Mouse (Mus musculus) embryonic fibroblast, embryonic 13.5 days (primary cell): ENCODE measurements around the gene Uhmk1. TPM values are rescaled to one million over a fixed set of nuclear protein-coding genes. Genes with fewer than 3 reads are reported as not detected.

Experiments used
- H3K27ac ChIP-seq: 2 replicates; pipeline ENCODE4 v1.5.1; 2012; ENCODE audit warnings: low read length, control low read depth, inconsistent platforms; ENCODE audit not compliant: insufficient read depth
- H3K4me1 ChIP-seq: 2 replicates; pipeline ENCODE4 v1.6.1; 2011; ENCODE audit warnings: low read length; ENCODE audit not compliant: control insufficient read depth, insufficient read depth
- H3K4me3 ChIP-seq: 2 replicates; pipeline ENCODE4 v1.5.1; 2011; ENCODE audit warnings: mild to moderate bottlenecking, control low read depth, low read length; ENCODE audit not compliant: insufficient read depth
- CTCF ChIP-seq: IDR thresholded peaks from 2 replicates; pipeline ENCODE4 v1.5.1; 2011; ENCODE audit warnings: mild to moderate bottlenecking, control low read depth, low read length, moderate library complexity, borderline replicate concordance; ENCODE audit not compliant: insufficient read depth
- POLR2A ChIP-seq: IDR thresholded peaks from 2 replicates; pipeline ENCODE4 v1.6.1; 2011; ENCODE audit warnings: low read depth, mild to moderate bottlenecking, control low read depth, low read length, moderate library complexity
- polyA plus RNA-seq: library from polyadenylated mRNA; stranded (reverse); fragments of >200 nt; gene quantifications from 2 replicates; pipeline ENCODE4 v1.2.4, GENCODE M21; 2011; ENCODE audit warnings: low read depth; ENCODE audit not compliant: missing spikeins, insufficient read length

Gene Uhmk1
- polyA plus RNA-seq, 1 experiment: 42.9 TPM

DNA sequence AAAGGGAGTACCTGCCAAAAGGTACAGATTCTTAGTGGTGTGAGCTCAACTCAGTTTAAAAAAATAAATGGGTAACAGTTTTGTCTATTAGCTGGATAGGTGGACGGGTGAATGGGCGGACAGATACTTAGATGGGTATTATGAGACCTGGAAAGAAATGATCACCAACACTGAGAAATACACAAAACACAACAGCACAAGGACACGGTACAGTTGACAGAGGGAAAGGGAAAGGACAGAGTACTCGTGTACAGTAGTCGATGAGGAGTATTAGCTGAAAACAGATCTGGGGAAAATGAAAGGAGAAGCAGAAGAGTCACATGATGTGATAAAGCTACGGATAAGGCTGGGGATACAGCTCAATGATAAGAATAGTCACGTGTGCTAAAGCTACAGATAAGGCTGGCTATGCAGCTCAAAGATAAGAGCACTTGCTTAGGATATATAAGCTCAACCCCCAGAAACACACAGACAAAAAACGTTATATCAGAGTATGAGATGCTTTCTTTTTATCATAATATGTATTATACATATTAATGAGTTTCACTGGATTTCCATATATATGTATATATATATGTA is 38.4 kb downstream of the Uhmk1 start:
- Histone ChIP-seq H3K4me1 (peaks cover 3% of the 10 kb centered on the region), H3K4me3 (no peak overlapping the region), H3K27ac (no peak overlapping the region)
- TF ChIP-seq CTCF (no peak), POLR2A (no peak)

DNA sequence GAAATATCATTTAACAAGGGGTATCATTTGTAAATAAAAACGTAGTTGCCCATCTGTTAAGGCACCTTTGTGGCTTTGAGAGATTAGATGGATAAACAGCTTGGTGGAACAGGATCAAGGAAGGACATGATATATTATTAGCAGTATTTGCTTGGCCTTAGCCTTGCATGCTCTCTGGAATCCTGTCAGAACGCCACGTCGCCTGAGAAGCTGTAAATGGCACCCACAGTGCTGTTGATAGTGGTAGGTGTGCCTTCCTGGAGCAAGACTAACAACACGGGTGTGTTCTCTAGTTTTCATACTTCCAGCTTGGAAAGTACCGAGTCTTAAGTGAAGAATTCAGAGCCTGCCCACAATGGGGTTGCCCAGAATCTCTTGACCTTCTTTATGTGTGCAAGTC is 39.3 kb downstream of the Uhmk1 start:
- H3K27ac ChIP-seq: no peak overlapping the region
- TF ChIP-seq CTCF (no peak), POLR2A (no peak)
- H3K4me1 ChIP-seq: peaks cover 3% of the 10 kb centered on the region
- no peak overlapping the region for H3K4me3 ChIP-seq

- peaks cover 3% of the 10 kb centered on the region for H3K4me1 ChIP-seq
- H3K27ac ChIP-seq: peak within 1 kb of the TSS; percentile 87
- TF ChIP-seq POLR2A (peak; percentile 77), CTCF (0 out of 2 replicates have a peak, but pooled peaks have one; percentile 2)
- peak within 1 kb of the TSS; percentile 68 for H3K4me3 ChIP-seq
These were observed 40.3 kb downstream of the Uhmk1 start, which contains the start of gene Uap1 for GRCm38 (mm10) chr1:170174814-170175332. Uap1 (minus strand) TSS chr1:170174957.

- H3K4me1 ChIP-seq: peaks cover 3% of the 10 kb centered on the region
- H3K27ac ChIP-seq: peak overlapping the region; percentile 87
- peak; percentile 72 for TF ChIP-seq POLR2A
- TF ChIP-seq CTCF: no peak
- peak overlapping the region; percentile 68 for H3K4me3 ChIP-seq
These were observed 41.0 kb downstream of the Uhmk1 start for GRCm38 (mm10) chr1:170173991-170174813.

- H3K4me3 ChIP-seq: no peak overlapping the region
- no peaks in the 10 kb centered on the region; the same call in 1 of the 2 replicates for H3K4me1 ChIP-seq
- H3K27ac ChIP-seq: no peak overlapping the region
- TF ChIP-seq POLR2A (no peak), CTCF (no peak)
These were observed 47.4 kb downstream of the Uhmk1 start for GRCm38 (mm10) chr1:170167781-170168180.

DNA sequence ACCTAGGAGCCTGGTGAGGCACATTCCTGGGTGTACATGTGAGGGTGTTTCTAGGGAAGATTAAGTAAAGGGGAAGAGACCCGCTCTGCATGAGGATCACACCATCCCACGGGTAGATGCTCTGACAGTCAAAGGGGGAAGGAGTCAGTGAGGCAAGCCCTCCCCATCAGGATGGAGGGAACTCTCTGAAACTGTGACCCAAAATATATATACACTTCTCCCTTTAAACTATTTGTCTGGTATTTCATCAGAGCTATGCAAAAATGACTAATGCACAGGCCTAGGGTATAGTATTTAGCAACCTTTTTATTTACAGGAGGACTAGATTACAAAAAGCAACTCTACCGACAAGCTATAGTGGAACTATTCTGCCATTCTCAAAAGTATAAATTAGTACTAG is 50.3 kb downstream of the Uhmk1 start:
- no peak for TF ChIP-seq POLR2A
- no peak for TF ChIP-seq CTCF
- Histone ChIP-seq H3K4me3 (no peak overlapping the region), H3K27ac (no peak overlapping the region), H3K4me1 (no peaks in the 10 kb centered on the region)

GRCm38 (mm10) chr1:170164053-170164614 is 51.1 kb downstream of the Uhmk1 start:
- Histone ChIP-seq H3K4me1 (no peaks in the 10 kb centered on the region), H3K4me3 (no peak overlapping the region), H3K27ac (no peak overlapping the region)
- TF ChIP-seq CTCF: no peak
- no peak for TF ChIP-seq POLR2A

GRCm38 (mm10) chr1:170163398-170163943 is 51.7 kb downstream of the Uhmk1 start:
- Histone ChIP-seq H3K4me1 (no peaks in the 10 kb centered on the region), H3K4me3 (no peak overlapping the region), H3K27ac (no peak overlapping the region)
- no peak for TF ChIP-seq POLR2A
- no peak for TF ChIP-seq CTCF

DNA sequence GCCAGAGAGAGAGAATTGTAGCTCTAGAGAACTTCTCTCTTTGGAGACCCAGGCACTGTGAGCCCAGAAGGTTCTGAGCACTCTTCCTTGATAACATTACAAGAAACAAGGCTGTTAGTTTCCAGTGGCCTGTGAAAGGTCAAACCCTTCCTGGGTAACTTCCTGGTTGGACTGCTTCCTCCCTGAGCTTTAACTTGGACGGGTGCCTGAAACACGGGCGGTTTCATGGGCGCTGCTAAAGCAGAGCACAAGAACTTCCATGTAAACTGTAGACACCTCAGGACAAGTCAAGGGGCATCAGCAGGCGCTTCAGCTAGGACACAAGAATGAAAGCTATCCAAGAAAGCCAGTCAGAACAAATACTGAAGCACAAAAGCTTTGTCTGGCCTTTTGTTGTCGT is 53.3 kb downstream of the Uhmk1 start:
- Histone ChIP-seq H3K4me1 (no peaks in the 10 kb centered on the region), H3K4me3 (no peak overlapping the region), H3K27ac (no peak overlapping the region)
- TF ChIP-seq POLR2A: no peak
- TF ChIP-seq CTCF: no peak

GRCm38 (mm10) chr1:170160397-170160938 is 54.7 kb downstream of the Uhmk1 start:
- TF ChIP-seq POLR2A (no peak), CTCF (no peak)
- Histone ChIP-seq H3K4me3 (no peak overlapping the region), H3K4me1 (no peaks in the 10 kb centered on the region), H3K27ac (no peak overlapping the region)
